Mouse (Mus musculus): ENCODE measurements around the gene Mixl1. TPM values are rescaled to one million over a fixed set of nuclear protein-coding genes. Genes with fewer than 3 reads are reported as not detected.

Mixl1 gene
- 0.78 and 1.2 TPM in 2 replicates for polyA plus RNA-seq (2011; ENCODE audit: insufficient read depth, insufficient read length, low read depth, missing spikeins)

DNA sequence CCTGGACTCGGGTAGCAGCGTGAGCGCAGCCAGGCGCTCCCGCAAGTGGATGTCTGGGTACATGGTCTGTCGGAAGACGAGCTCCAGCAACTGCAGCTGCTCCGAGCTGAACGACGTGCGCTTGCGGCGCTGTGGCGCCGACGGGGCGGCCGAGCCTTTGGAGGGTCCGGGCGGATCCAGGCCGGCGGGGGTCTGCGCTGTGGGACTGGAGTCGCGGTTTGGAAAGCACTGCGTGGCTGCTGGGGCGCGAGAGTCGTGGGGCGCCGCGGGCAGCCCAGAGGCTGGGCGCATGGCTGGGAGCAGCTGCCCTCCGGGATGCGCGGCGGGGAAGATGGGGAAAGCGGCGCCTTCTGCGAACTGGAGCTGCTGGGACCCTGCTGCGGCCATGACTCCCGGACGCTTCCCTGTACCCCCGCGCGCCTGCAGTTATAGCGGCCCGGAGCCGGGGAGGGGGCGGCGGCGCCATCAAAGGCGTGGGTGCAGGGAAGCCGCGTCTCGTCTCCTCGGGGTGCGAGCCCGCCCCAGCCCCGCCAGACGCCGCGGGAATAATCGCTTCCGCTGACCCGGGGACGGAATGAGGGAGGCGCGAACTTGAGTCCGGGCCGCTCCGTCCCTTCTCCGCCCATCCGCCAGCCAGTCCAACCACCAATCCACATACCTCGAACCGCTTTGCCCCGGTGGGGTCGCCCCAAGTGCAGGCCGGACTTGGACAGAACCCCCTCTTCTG is at the start of gene Mixl1:
Gene Mixl1, minus strand, starts transcription at position 409 of the 727 bp plus-strand sequence.
- Histone ChIP-seq H3K27ac (ENCODE audit: insufficient read depth, low read length) (no peak within 1 kb of the TSS), H3K9me3 (replicated peaks; ENCODE audit: control insufficient read depth, insufficient read depth, low read length, poor library complexity, severe bottlenecking) (no peaks in the 10 kb centered on the region), H3K4me3 (ENCODE audit: low read depth, low read length) (peak within 1 kb of the TSS; percentile 33), H3K4me1 (ENCODE audit: control insufficient read depth, insufficient read depth, low read length) (no peaks in the 10 kb centered on the region), H3K36me3 (ENCODE audit: control insufficient read depth, insufficient read depth, low read length, poor library complexity, severe bottlenecking) (no peaks in the 10 kb centered on the region), H3K27me3 (ENCODE audit: control insufficient read depth, insufficient read depth, low read length, poor library complexity, severe bottlenecking) (no peaks in the 10 kb centered on the region), H3K9ac (ENCODE audit: low read depth, poor library complexity, severe bottlenecking) (peak within 1 kb of the TSS; percentile 56)
- TF ChIP-seq POLR2A (IDR thresholded peaks at IDR 0.05; ENCODE audit: insufficient read depth, low read length) = no peak
- TF ChIP-seq CTCF (IDR thresholded peaks at IDR 0.05; ENCODE audit: low read depth, low read length) = no peak
- no peak for TF ChIP-seq EP300 (IDR thresholded peaks at IDR 0.05; ENCODE audit: insufficient read depth, low read depth, low read length)

DNA sequence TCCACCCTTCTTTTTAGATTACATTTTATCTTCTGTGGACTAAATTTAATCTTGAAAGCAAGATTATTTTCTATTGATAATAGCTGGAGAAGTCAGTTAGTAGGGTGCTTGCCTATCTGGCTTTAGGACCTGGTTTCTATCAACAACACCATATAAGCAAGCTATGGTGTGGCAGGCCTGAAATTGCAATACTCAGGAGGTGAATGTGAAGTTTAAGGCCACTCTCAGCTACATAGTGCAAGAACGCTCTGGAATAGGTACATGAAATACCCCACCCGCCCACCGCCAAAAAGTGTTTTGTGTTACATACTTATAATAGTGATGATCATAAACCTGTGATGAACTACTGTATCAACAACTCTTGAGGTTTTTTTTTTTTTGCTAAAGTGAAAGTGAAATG is 32.4 kb upstream of the Mixl1 start:
- Histone ChIP-seq H3K9ac (ENCODE audit: low read depth, poor library complexity, severe bottlenecking) (no peak overlapping the region), H3K4me3 (ENCODE audit: low read depth, low read length) (no peak overlapping the region), H3K36me3 (ENCODE audit: control insufficient read depth, insufficient read depth, low read length, poor library complexity, severe bottlenecking) (peaks cover 5% of the 10 kb centered on the region; the same call in 1 of the 2 replicates), H3K27ac (ENCODE audit: insufficient read depth, low read length) (no peak overlapping the region), H3K9me3 (replicated peaks; ENCODE audit: control insufficient read depth, insufficient read depth, low read length, poor library complexity, severe bottlenecking) (no peaks in the 10 kb centered on the region), H3K27me3 (ENCODE audit: control insufficient read depth, insufficient read depth, low read length, poor library complexity, severe bottlenecking) (no peaks in the 10 kb centered on the region), H3K4me1 (ENCODE audit: control insufficient read depth, insufficient read depth, low read length) (no peaks in the 10 kb centered on the region)
- no peak for TF ChIP-seq CTCF (IDR thresholded peaks at IDR 0.05; ENCODE audit: low read depth, low read length)
- no peak for TF ChIP-seq EP300 (IDR thresholded peaks at IDR 0.05; ENCODE audit: insufficient read depth, low read depth, low read length)
- no peak for TF ChIP-seq POLR2A (IDR thresholded peaks at IDR 0.05; ENCODE audit: insufficient read depth, low read length)

DNA sequence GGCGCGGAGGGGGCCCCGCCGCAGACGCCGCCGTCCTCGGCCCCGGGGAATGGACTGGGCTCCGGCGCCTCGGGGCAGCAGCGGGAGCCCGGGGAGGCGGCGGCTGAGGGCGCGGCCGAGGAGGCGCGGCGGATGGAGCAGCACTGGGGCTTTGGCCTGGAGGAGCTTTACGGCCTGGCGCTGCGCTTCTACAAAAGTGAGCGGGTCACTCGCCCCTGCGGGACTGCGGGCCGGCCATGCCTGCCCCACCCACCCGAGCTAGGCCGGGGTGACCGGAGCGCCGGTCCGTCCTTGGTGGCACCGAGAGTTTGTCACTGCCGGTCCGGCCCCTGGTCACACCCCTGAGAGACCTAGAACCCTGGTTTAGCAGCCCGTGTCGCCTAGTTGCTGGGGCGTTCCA is 29.3 kb upstream of the Mixl1 start:
- Histone ChIP-seq H3K9ac (ENCODE audit: low read depth, poor library complexity, severe bottlenecking) (peak overlapping the region; percentile 91), H3K27me3 (ENCODE audit: control insufficient read depth, insufficient read depth, low read length, poor library complexity, severe bottlenecking) (no peaks in the 10 kb centered on the region), H3K27ac (ENCODE audit: insufficient read depth, low read length) (no peak overlapping the region), H3K36me3 (ENCODE audit: control insufficient read depth, insufficient read depth, low read length, poor library complexity, severe bottlenecking) (no peaks in the 10 kb centered on the region), H3K4me3 (ENCODE audit: low read depth, low read length) (peak overlapping the region; percentile 94), H3K4me1 (ENCODE audit: control insufficient read depth, insufficient read depth, low read length) (no peaks in the 10 kb centered on the region), H3K9me3 (replicated peaks; ENCODE audit: control insufficient read depth, insufficient read depth, low read length, poor library complexity, severe bottlenecking) (no peaks in the 10 kb centered on the region)
- TF ChIP-seq POLR2A (IDR thresholded peaks at IDR 0.05; ENCODE audit: insufficient read depth, low read length) (no peak), EP300 (IDR thresholded peaks at IDR 0.05; ENCODE audit: insufficient read depth, low read depth, low read length) (no peak), CTCF (IDR thresholded peaks at IDR 0.05; ENCODE audit: low read depth, low read length) (no peak)

DNA sequence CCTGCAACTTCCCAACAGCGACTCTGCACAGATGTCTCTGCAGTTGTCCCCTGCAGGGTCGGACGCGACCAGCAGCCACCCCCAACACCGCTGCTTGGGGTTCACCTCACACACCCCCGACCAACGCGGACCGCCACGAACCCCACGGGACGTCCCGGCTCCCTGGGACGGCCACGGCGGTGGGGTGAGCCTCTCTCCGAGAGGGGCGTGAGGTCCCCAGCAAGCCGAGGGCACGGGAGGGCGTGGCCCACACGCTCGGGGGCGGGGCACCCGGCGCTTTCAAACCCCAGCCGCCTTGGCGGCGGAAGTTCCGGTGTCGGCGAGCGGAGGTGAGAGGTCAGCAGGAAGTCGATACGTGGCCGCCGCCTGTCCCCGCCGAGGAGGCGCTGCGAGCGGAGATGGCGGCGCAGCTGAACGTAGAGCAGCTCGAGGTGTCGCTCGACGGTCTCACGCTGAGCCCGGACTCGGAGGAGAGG is 28.9 kb upstream of the Mixl1 start, which contains the start of gene Acbd3:
Gene Acbd3, plus strand, starts transcription at position 340 of the 476 bp plus-strand sequence.
- Histone ChIP-seq H3K36me3 (ENCODE audit: control insufficient read depth, insufficient read depth, low read length, poor library complexity, severe bottlenecking) (no peaks in the 10 kb centered on the region), H3K27ac (ENCODE audit: insufficient read depth, low read length) (no peak within 1 kb of the TSS), H3K9ac (ENCODE audit: low read depth, poor library complexity, severe bottlenecking) (peak within 1 kb of the TSS; percentile 91), H3K27me3 (ENCODE audit: control insufficient read depth, insufficient read depth, low read length, poor library complexity, severe bottlenecking) (no peaks in the 10 kb centered on the region), H3K4me1 (ENCODE audit: control insufficient read depth, insufficient read depth, low read length) (no peaks in the 10 kb centered on the region), H3K4me3 (ENCODE audit: low read depth, low read length) (peak within 1 kb of the TSS; percentile 97), H3K9me3 (replicated peaks; ENCODE audit: control insufficient read depth, insufficient read depth, low read length, poor library complexity, severe bottlenecking) (no peaks in the 10 kb centered on the region)
- no peak for TF ChIP-seq CTCF (IDR thresholded peaks at IDR 0.05; ENCODE audit: low read depth, low read length)
- peak; percentile 30 for TF ChIP-seq POLR2A (IDR thresholded peaks at IDR 0.05; ENCODE audit: insufficient read depth, low read length)
- no peak for TF ChIP-seq EP300 (IDR thresholded peaks at IDR 0.05; ENCODE audit: insufficient read depth, low read depth, low read length)

DNA sequence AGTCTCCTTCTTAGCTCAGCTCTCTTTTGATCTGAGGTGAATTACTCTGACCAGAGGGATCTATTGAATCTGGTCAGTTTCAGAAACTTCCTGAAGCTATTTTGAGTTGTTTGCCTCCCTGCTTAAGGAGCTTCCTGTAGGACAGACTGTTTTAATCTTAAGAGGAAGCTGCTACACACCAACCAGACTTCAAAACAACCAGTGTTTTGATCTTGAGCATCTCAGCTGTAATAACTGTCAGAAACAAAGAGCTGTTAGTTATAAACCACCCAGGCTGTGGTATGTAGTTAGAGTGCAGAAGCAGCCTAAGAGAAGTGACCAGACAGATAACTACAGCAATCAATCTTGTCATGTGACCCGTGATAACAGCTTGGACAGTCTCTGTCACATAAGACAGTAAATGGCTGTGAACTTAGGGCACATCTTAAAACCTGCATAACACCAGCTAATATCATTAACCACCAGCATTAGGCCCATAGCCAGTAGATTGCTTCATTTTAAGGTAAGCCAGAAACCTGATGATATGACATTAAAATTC is 26.9 kb upstream of the Mixl1 start:
- H3K27me3 ChIP-seq (ENCODE audit: control insufficient read depth, insufficient read depth, low read length, poor library complexity, severe bottlenecking) = no peaks in the 10 kb centered on the region
- no peak overlapping the region for H3K9ac ChIP-seq (ENCODE audit: low read depth, poor library complexity, severe bottlenecking)
- no peak overlapping the region for H3K27ac ChIP-seq (ENCODE audit: insufficient read depth, low read length)
- no peak overlapping the region for H3K4me3 ChIP-seq (ENCODE audit: low read depth, low read length)
- TF ChIP-seq CTCF (IDR thresholded peaks at IDR 0.05; ENCODE audit: low read depth, low read length) = no peak
- TF ChIP-seq POLR2A (IDR thresholded peaks at IDR 0.05; ENCODE audit: insufficient read depth, low read length) = no peak
- TF ChIP-seq EP300 (IDR thresholded peaks at IDR 0.05; ENCODE audit: insufficient read depth, low read depth, low read length) = no peak
- H3K36me3 ChIP-seq (ENCODE audit: control insufficient read depth, insufficient read depth, low read length, poor library complexity, severe bottlenecking) = no peaks in the 10 kb centered on the region
- no peaks in the 10 kb centered on the region for H3K9me3 ChIP-seq (replicated peaks; ENCODE audit: control insufficient read depth, insufficient read depth, low read length, poor library complexity, severe bottlenecking)
- H3K4me1 ChIP-seq (ENCODE audit: control insufficient read depth, insufficient read depth, low read length) = no peaks in the 10 kb centered on the region

DNA sequence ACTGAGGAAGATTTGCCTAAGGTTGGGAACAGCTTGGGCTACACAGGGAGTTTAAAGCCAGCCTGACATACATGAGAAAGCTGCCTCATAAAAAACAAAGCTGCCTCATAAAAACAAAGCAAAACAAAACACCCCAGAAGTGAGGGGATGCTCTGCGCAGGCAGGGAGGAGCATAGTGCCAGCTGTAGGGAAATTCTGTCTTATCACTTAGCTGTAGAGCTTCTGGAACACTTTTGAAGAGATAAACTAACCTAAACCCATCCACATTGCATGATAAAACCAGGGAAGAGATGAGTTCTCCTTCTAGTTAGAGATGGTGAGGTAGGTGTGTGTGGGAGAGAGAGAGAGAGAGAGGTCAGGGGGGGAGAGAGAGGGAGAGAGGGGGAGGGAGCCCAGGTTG is 25.8 kb upstream of the Mixl1 start:
- H3K9me3 ChIP-seq (replicated peaks; ENCODE audit: control insufficient read depth, insufficient read depth, low read length, poor library complexity, severe bottlenecking) = no peaks in the 10 kb centered on the region
- H3K4me3 ChIP-seq (ENCODE audit: low read depth, low read length) = no peak overlapping the region
- no peaks in the 10 kb centered on the region for H3K36me3 ChIP-seq (ENCODE audit: control insufficient read depth, insufficient read depth, low read length, poor library complexity, severe bottlenecking)
- H3K27me3 ChIP-seq (ENCODE audit: control insufficient read depth, insufficient read depth, low read length, poor library complexity, severe bottlenecking) = no peaks in the 10 kb centered on the region
- no peak overlapping the region for H3K9ac ChIP-seq (ENCODE audit: low read depth, poor library complexity, severe bottlenecking)
- H3K27ac ChIP-seq (ENCODE audit: insufficient read depth, low read length) = no peak overlapping the region
- TF ChIP-seq EP300 (IDR thresholded peaks at IDR 0.05; ENCODE audit: insufficient read depth, low read depth, low read length) = no peak
- H3K4me1 ChIP-seq (ENCODE audit: control insufficient read depth, insufficient read depth, low read length) = no peaks in the 10 kb centered on the region
